Mouse (Mus musculus) bone marrow, adult 2 months (tissue): ENCODE measurements around the gene Dpep3. TPM values are rescaled to one million over a fixed set of nuclear protein-coding genes. Genes with fewer than 3 reads are reported as not detected.

Experiments used
- H3K27ac ChIP-seq: fragments of 200-500 bp; 2 replicates; pipeline ENCODE4 v1.5.1; 2012; ENCODE audit warnings: low read depth, mild to moderate bottlenecking, control low read depth, inconsistent platforms, low read length; ENCODE audit not compliant: control insufficient read depth, poor library complexity, insufficient read depth
- H3K4me1 ChIP-seq: fragments of 200-500 bp; 2 replicates; pipeline ENCODE4 v1.6.1; 2011; ENCODE audit warnings: low read length; ENCODE audit not compliant: control insufficient read depth, insufficient read depth
- H3K4me3 ChIP-seq: fragments of 200-500 bp; replicated peaks from 2 replicates; pipeline ENCODE3; 2011; ENCODE audit warnings: mild to moderate bottlenecking, low read depth, low read length, control low read depth; ENCODE audit not compliant: control insufficient read depth
- CTCF ChIP-seq: fragments of 200-500 bp; IDR thresholded peaks from 2 replicates; pipeline ENCODE4 v1.5.1; 2011; ENCODE audit warnings: low read length, control low read depth; ENCODE audit not compliant: control insufficient read depth, insufficient read depth
- POLR2A ChIP-seq: fragments of 200-500 bp; IDR thresholded peaks from 2 replicates; pipeline ENCODE4 v1.6.1; 2011; ENCODE audit warnings: low read depth, mild to moderate bottlenecking, control low read depth, low read length, borderline replicate concordance; ENCODE audit not compliant: control insufficient read depth
- WGBS: fragments of 180-500 bp; shearing (Covaris S2); methylation state at CpG from one replicate; pipeline ENCODE4 v1.1.7; 2018; 5-methylcytosine and 5-hydroxymethylcytosine counted together
- polyA plus RNA-seq: library from polyadenylated mRNA; stranded (reverse); fragments of >200 nt; gene quantifications from 2 replicates; pipeline ENCODE4 v1.2.4, GENCODE M21; 2011; ENCODE audit warnings: low replicate concordance; ENCODE audit not compliant: missing spikeins, insufficient read depth, insufficient read length

Gene Dpep3
- polyA plus RNA-seq, 1 experiment: not detected

- WGBS: 39% methylated on average over 3 of the region's 3 CpGs
- Histone ChIP-seq H3K4me1 (peaks cover 2% of the 10 kb centered on the region; the same call in 1 of the 2 replicates), H3K4me3 (no peak overlapping the region), H3K27ac (no peak overlapping the region)
- TF ChIP-seq CTCF: no peak
- no peak for TF ChIP-seq POLR2A
Observed at GRCm38 (mm10) chr8:106007135-106007534, 27.9 kb upstream of the Dpep3 start.

DNA sequence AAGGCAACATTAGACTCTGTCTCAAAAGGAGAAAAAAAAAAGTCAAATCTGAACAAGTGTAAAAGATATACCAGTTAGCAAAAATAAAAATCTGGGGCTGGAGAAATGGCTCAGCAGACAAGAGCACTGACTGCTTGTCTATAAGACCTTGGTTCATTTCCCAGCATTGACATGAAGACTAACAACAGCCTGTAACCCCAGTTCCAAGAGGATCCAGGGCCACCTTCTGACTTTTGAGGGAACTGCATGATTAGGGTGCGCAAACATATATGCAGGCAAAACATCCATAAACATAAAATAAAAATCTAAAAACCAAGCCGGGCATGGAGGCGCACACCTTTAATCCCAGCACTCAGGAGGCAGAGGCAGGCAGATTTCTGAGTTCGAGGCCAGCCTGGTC is 27.2 kb upstream of the Dpep3 start:
- WGBS: 78% methylated on average over 4 of the region's 4 CpGs
- no peak overlapping the region for H3K27ac ChIP-seq
- TF ChIP-seq POLR2A (no peak), CTCF (no peak)
- no peak overlapping the region for H3K4me3 ChIP-seq
- peaks cover 2% of the 10 kb centered on the region; the same call in 1 of the 2 replicates for H3K4me1 ChIP-seq

DNA sequence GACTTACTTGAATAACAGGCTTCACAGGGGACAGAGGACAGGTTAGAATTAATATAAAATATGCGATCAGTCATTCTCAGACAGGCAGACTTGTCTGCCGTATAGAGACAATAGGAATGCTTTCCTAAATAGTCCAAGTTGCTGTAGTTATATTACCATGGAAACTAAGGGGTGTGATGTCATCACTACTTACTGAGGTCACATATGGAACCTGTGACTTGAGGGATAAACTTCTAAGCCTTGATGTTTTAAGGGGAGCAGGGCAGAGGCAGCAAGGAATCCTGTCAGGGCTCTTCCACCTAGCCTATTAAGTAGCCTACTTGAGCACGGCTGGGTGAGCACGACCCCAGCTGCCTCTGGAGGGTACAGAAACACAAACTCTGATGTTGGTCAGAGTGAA is 26.6 kb upstream of the Dpep3 start, which contains the start of gene Dpep2nb:
Dpep2nb (minus strand) TSS at position 101 of the 400 bp plus-strand sequence.
- no peak for TF ChIP-seq CTCF
- TF ChIP-seq POLR2A: no peak
- 82% methylated on average over 4 of the region's 4 CpGs for WGBS
- Histone ChIP-seq H3K27ac (no peak within 1 kb of the TSS), H3K4me3 (no peak within 1 kb of the TSS), H3K4me1 (peaks cover 2% of the 10 kb centered on the region; the same call in 1 of the 2 replicates)

GRCm38 (mm10) chr8:106004538-106005207 is 25.4 kb upstream of the Dpep3 start:
- TF ChIP-seq POLR2A (no peak), CTCF (no peak)
- no peaks in the 10 kb centered on the region; the same call in 1 of the 2 replicates for H3K4me1 ChIP-seq
- WGBS: 36% methylated on average over 8 of the region's 8 CpGs
- H3K27ac ChIP-seq: no peak overlapping the region
- no peak overlapping the region for H3K4me3 ChIP-seq

DNA sequence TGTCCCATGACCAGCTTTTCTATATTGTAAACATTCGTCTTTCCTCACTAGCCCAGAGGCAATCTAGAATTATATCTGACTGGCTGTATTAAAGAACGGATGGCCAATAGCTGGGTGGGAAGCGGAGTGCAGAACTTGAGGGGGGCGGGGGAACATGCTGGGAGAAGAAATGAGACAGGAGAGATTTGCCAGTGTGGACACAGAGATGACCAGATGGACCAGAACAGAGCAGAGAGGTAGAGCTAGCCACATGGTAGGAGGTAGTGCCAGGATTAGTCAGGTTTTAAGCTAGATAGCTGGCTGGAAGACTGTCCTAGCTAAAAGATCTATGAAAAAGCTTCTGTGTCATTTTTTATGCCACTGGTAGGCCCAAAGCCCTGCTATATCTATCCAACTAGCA is 22.7 kb upstream of the Dpep3 start:
- peaks cover 1% of the 10 kb centered on the region; the same call in 1 of the 2 replicates for H3K4me1 ChIP-seq
- 89% methylated on average over 4 of the region's 4 CpGs for WGBS

GRCm38 (mm10) chr8:105998971-105999370 is 19.7 kb upstream of the Dpep3 start:
- Histone ChIP-seq H3K27ac (no peak overlapping the region), H3K4me3 (no peak overlapping the region), H3K4me1 (peaks cover 4% of the 10 kb centered on the region; the same call in 1 of the 2 replicates)
- TF ChIP-seq CTCF: no peak
- no peak for TF ChIP-seq POLR2A
- WGBS: 82% methylated on average over 2 of the region's 2 CpGs

More for the DNA sequence above, 22.7 kb upstream of the Dpep3 start:
- no peak overlapping the region for H3K27ac ChIP-seq
- no peak overlapping the region for H3K4me3 ChIP-seq
- TF ChIP-seq POLR2A: no peak
- TF ChIP-seq CTCF: no peak

GRCm38 (mm10) chr8:105996359-105996758 is 17.1 kb upstream of the Dpep3 start:
- Histone ChIP-seq H3K27ac (no peak overlapping the region; the same call in 1 of the 2 replicates), H3K4me1 (peaks cover 4% of the 10 kb centered on the region; the same call in 1 of the 2 replicates), H3K4me3 (no peak overlapping the region)
- 4% methylated on average over 7 of the region's 7 CpGs for WGBS
- no peak for TF ChIP-seq CTCF
- no peak for TF ChIP-seq POLR2A

GRCm38 (mm10) chr8:105993226-105993625 is 14.0 kb upstream of the Dpep3 start:
- no peak overlapping the region for H3K4me3 ChIP-seq
- no peak overlapping the region for H3K27ac ChIP-seq
- 72% methylated on average over 4 of the region's 4 CpGs for WGBS
- no peak for TF ChIP-seq CTCF
- no peak for TF ChIP-seq POLR2A
- H3K4me1 ChIP-seq: peaks cover 4% of the 10 kb centered on the region; the same call in 1 of the 2 replicates
